Mouse (Mus musculus): ENCODE data around the gene Gm21783. TPM values are rescaled to one million over a fixed set of nuclear protein-coding genes. Genes with fewer than 3 reads are reported as not detected.

Gene Gm21783
- not detected for total RNA-seq (2023)

GRCm38 (mm10) chrY:44981163-44981562, at the start of gene Gm21783:
Gm21783 (minus strand) TSS chrY:44981263.

Measured in CD4-positive naive resting alpha-beta T cell, adult 76 days (primary cell).